Mouse (Mus musculus): ENCODE data around the gene Zfp873. TPM values are rescaled to one million over a fixed set of nuclear protein-coding genes. Genes with fewer than 3 reads are reported as not detected.

The Zfp873 gene
- 10.2 and 10.6 TPM in 2 replicates for polyA plus RNA-seq (2012; rRNA removed)

DNA sequence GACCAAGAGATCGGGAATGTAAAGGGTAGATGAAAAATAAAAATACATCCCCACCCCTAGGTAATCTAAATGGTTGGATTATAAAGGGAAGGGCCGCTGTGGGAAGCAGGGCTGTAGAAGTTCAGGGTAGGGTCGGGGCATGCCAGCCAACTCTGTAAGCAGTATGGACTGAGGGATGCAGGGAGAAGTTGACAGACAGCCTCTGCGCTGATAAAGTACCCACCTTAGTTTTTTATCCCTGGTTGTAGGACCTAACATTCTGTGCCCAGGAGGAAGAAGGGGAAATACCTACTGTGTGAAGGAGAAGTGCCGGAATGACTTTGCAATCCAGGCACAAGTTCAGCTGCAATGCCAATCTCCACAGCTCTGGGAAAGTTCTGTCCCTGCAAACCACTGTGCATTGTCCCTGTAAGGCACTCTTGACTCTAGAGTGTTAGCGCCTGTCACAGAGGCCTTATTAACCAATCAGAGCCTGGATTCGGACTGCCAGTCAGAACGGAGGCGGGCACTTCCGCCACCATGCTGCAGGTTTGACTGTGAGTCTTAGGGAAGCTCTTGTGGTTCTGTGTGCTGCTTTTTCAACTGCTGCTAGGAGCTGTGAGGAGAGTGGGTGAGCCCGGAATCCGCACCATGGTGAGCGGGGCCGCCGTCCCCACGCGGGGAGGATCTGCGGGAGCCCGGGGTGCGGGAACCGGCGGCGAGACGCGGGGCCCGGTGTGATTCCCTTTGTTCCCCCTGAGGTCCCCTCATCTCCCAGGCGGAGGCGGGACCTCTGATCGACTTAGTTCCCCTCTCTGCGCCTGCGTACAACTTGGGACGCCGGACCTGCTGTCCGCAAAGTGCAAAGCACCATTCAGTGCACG is at the start of gene Zfp873:
Gene Zfp873 (plus strand): TSS at position 527 of the 863 bp plus-strand sequence.

DNA sequence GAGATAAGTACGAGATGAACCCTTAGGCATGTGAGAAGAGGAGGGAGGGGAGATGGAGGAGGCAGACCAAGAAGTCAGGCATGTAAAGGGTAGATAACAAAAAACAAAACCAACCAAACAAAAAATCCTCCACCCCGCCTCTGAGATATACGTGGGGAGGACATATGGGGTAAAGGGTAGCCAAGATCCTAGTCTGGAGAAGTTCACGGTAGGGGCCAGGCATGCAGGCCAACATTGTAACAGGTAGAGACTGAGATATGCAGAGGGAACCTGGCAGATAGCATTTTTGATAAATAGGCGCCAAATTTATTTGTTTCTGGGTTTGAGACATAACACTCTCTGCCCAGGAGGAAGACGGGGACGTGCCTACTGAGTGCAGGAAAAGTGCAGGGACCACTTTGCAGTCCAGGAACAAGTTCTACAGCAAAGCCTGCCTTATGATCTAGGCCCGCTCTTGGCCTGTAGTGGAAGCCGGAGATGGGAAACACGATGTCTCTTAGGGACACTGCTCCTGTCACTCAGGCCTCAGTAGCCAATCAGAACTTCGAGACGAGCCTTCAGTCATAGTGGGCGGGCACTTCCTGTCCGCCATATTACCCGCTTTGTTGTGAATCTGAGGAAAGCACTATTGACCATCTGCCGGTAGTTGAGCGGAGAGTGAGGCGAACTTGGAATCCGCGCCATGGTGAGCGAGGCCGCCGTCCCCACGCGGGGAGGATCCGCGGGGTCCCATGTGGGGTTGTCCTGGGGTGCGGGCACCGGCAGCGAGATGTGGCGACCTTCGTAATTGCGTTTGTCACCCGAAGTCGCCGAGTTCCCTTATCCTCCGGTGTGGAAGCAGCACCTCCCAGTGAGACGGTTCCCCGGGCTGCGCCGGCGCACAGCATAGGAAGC is 35.1 kb downstream of the Zfp873 start, which contains the start of gene BC024063:
Gene BC024063 (plus strand): TSS at position 626 of the 894 bp plus-strand sequence.

Other genes with a start within 250 kb of the Zfp873 start
- 0.56 and 0.82 TPM in 2 replicates for gene Gm4767, start 235.9 kb upstream of the Zfp873 start, polyA plus RNA-seq (2012; rRNA removed)
- 5.6 and 6.8 TPM in 2 replicates for gene Gm32687, start 184.2 kb upstream of the Zfp873 start, polyA plus RNA-seq (2012; rRNA removed)
- 4.2 and 4.4 TPM in 2 replicates for gene Zfp781, start 117.6 kb upstream of the Zfp873 start, polyA plus RNA-seq (2012; rRNA removed)
- 3.3 and 3.5 TPM in 2 replicates for gene BC024063, start 35.2 kb downstream of the Zfp873 start, polyA plus RNA-seq (2012; rRNA removed)
- gene AU041133, start 79.9 kb downstream of the Zfp873 start, polyA plus RNA-seq (2012; rRNA removed) = 4.1 and 4.5 TPM in 2 replicates
- gene Zfp938, start 193.2 kb downstream of the Zfp873 start, polyA plus RNA-seq (2012; rRNA removed) = 20.9 and 23.0 TPM in 2 replicates